Mouse (Mus musculus) embryonic facial prominence, embryonic 11.5 days (tissue): ENCODE measurements around the gene Upk2. TPM values are rescaled to one million over a fixed set of nuclear protein-coding genes. Genes with fewer than 3 reads are reported as not detected.

ENCODE experiments used
- ATAC-seq: fragments of 200-750 bp; cut with Nextera tagmentation; replicated peaks from 2 replicates; pipeline ENCODE4 v1.8.0; 2017; ENCODE audit warnings: low read depth; ENCODE audit not compliant: insufficient number of reproducible peaks, low FRiP score, low TSS enrichment
- DNase-seq: peaks from one replicate; pipeline ENCODE4 v3.0.0-alpha.2; 2015; ENCODE audit warnings: low spot score
- H3K27ac ChIP-seq: fragments of 300-500 bp; sonication (generic); replicated peaks from 2 replicates; pipeline ENCODE4 v1.5.1; 2014; ENCODE audit warnings: mild to moderate bottlenecking, low read depth, low read length, control low read depth
- H3K27me3 ChIP-seq: fragments of 300-500 bp; sonication (generic); 2 replicates; pipeline ENCODE4 v1.6.1; 2014; ENCODE audit warnings: mild to moderate bottlenecking, low read length, moderate library complexity, mixed read lengths; ENCODE audit not compliant: control insufficient read depth, insufficient read depth
- H3K36me3 ChIP-seq: fragments of 300-500 bp; sonication (generic); replicated peaks from 2 replicates; pipeline ENCODE4 v1.6.1; 2014; ENCODE audit warnings: low read depth, mild to moderate bottlenecking, low read length, moderate library complexity, mixed read lengths; ENCODE audit not compliant: control insufficient read depth, insufficient read depth
- H3K4me1 ChIP-seq: fragments of 300-500 bp; sonication (generic); 2 replicates; pipeline ENCODE4 v1.6.1; 2014; ENCODE audit warnings: low read length, mixed read lengths; ENCODE audit not compliant: control insufficient read depth, insufficient read depth
- H3K4me2 ChIP-seq: fragments of 300-500 bp; sonication (generic); 2 replicates; pipeline ENCODE4 v1.6.1; 2014; ENCODE audit warnings: low read depth, mild to moderate bottlenecking, control low read depth, low read length, moderate library complexity
- H3K4me3 ChIP-seq: fragments of 300-500 bp; sonication (generic); 2 replicates; pipeline ENCODE4 v1.5.1; 2014; ENCODE audit warnings: low read depth, low read length, control low read depth
- H3K9ac ChIP-seq: fragments of 300-500 bp; sonication (generic); replicated peaks from 2 replicates; pipeline ENCODE4 v1.6.1; 2014; ENCODE audit warnings: mild to moderate bottlenecking, control low read depth, low read length
- H3K9me3 ChIP-seq: fragments of 300-500 bp; sonication (generic); replicated peaks from 2 replicates; pipeline ENCODE4 v1.6.1; 2016; ENCODE audit warnings: mild to moderate bottlenecking, low read length, inconsistent platforms, mixed read lengths; ENCODE audit not compliant: control insufficient read depth
- WGBS: fragments of 180-500 bp; shearing (Covaris S2); extraction: QIAGEN DNeasy Blood & Tissue Kit; methylation state at CpG from one replicate; pipeline ENCODE4 v1.1.7; 2014; 5-methylcytosine and 5-hydroxymethylcytosine counted together
- polyA plus RNA-seq: library from polyadenylated mRNA; unstranded; fragments of >200 nt; fragmentation: Nextera tagmentation; extraction: Ambion mirVana; gene quantifications from 2 replicates; pipeline ENCODE4 v1.2.1, GENCODE M21; 2014

Upk2 gene
- polyA plus RNA-seq, 1 experiment from 2014 or later = 0.59 TPM

DNA sequence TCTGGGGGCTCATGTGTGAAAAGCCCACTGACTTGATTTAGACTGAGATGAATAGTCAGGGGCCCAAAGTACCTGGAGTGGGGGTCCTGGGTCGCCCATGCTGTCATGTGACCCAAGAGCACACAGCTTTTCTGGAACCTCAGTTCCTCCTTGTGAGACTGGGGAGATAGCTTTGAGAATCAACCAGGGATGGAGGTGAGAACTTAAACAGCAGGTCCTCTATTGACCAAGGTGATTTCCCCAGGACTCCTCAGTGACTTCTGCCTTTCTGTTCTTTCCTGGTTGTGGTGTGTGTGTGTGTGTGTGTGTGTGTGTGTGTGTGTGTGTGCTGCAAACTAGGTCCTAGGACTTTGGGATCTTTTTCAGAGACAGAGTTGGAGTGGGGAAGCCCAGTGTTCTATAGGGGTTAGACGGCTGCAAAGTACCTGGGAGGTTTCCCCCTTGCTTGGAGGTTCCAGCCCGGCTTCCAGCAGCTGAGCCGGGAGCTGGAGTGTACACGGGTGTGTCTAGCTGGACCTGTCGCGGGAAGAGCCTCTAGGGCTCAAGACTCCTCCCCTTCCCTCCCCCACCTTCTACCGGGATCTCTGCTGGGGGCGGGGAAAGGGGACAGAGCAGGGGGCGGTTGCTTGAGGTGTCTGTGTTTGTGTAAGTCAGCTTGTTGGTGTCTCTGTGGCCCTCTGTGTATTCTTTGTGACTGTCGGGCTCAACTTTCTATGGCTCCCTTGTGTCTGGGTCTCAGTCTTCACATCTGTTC is 43.0 kb upstream of the Upk2 start:
- Histone ChIP-seq H3K9me3 (no peaks in the 10 kb centered on the region), H3K27me3 (no peaks in the 10 kb centered on the region), H3K9ac (peak overlapping the region; percentile 72), H3K4me1 (peaks cover 45% of the 10 kb centered on the region), H3K27ac (peak overlapping the region; percentile 92), H3K4me2 (peak overlapping the region; percentile 85), H3K4me3 (peak overlapping the region; percentile 41), H3K36me3 (no peaks in the 10 kb centered on the region)
- ATAC-seq (no peak; the same call in 1 of the 2 replicates), DNase-seq (peak; percentile 81)
- WGBS = 2% methylated on average over 11 of the region's 11 CpGs

GRCm38 (mm10) chr9:44496803-44497461 is 42.2 kb upstream of the Upk2 start:
- DNase-seq = peak; percentile 18
- H3K4me3 ChIP-seq = no peak overlapping the region
- H3K27me3 ChIP-seq = no peaks in the 10 kb centered on the region
- H3K9ac ChIP-seq = 0 out of 2 replicates have a peak overlapping the region, but pooled peaks have one; percentile 9
- H3K9me3 ChIP-seq = no peaks in the 10 kb centered on the region
- H3K4me2 ChIP-seq = peak overlapping the region; percentile 13; the same call in 1 of the 2 replicates
- no peaks in the 10 kb centered on the region for H3K36me3 ChIP-seq
- peaks cover 48% of the 10 kb centered on the region for H3K4me1 ChIP-seq
- no peak for ATAC-seq
- 42% methylated on average over 12 of the region's 12 CpGs for WGBS
- 0 out of 2 replicates have a peak overlapping the region, but pooled peaks have one; percentile 16 for H3K27ac ChIP-seq

GRCm38 (mm10) chr9:44495810-44496344 is 41.1 kb upstream of the Upk2 start:
- 86% methylated on average over 10 of the region's 10 CpGs for WGBS
- H3K9ac ChIP-seq = no peak overlapping the region
- H3K27ac ChIP-seq = 0 out of 2 replicates have a peak overlapping the region, but pooled peaks have one; percentile 32
- no peaks in the 10 kb centered on the region for H3K36me3 ChIP-seq
- no peak overlapping the region for H3K4me3 ChIP-seq
- no peak overlapping the region for H3K4me2 ChIP-seq
- H3K4me1 ChIP-seq = peaks cover 54% of the 10 kb centered on the region
- no peak for ATAC-seq
- no peak for DNase-seq
- H3K9me3 ChIP-seq = no peaks in the 10 kb centered on the region
- H3K27me3 ChIP-seq = no peaks in the 10 kb centered on the region

DNA sequence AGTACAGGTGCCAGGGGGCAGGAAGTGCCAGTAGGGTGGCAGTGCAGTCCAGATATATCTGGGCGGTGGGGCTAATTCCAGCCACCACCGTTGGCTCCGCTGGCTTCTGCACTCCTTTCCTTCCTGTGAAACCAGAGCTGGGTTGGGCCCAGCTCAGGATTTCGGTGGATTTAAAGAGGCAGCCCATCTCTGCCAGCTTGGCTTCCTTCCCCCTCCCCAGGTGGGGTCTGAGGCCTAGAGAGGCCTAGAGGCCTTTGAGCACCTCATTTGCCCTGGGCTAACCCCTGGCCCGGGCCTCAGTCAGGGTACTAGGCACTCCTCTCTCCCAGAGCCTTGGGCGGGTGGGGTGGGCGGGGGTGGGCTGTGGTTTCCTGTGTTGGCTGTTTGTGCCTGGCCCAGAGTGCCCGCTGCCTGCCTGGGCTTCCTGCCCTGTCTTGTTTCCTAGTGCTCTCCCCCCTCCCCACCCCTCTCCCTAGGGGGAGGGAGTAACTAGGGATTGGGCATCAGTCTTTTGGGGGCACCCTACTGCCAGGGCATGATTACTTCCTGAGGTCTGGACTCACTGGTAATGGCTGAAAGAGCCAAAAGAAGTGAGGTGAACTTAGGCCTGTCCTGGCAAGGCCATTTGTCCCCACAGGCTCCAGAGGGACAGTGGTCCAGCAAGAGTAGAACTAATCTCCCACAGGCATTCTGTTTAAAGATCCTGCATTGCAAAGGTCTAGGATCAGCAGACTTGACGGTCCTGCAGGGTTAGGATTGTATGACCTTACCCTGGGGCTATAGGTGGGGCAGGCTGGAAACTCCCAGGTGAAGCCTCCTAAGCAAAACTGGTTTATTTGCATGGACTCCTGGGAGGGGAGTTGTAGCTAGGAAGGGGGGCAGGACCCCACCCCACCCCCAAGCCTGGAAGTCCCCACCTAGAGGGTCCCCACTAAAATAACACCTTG is 40.4 kb upstream of the Upk2 start:
- WGBS = 26% methylated on average over 9 of the region's 9 CpGs
- Histone ChIP-seq H3K27me3 (no peaks in the 10 kb centered on the region), H3K27ac (peak overlapping the region; percentile 32; the same call in 1 of the 2 replicates), H3K9me3 (no peaks in the 10 kb centered on the region), H3K4me3 (no peak overlapping the region), H3K4me2 (peak overlapping the region; percentile 5; the same call in 1 of the 2 replicates), H3K4me1 (peaks cover 57% of the 10 kb centered on the region), H3K9ac (no peak overlapping the region), H3K36me3 (no peaks in the 10 kb centered on the region)
- peak; percentile 35 for DNase-seq
- ATAC-seq = no peak

- Histone ChIP-seq H3K4me1 (peaks cover 62% of the 10 kb centered on the region), H3K4me3 (no peak overlapping the region), H3K27me3 (no peaks in the 10 kb centered on the region), H3K9me3 (no peaks in the 10 kb centered on the region), H3K36me3 (no peaks in the 10 kb centered on the region), H3K9ac (no peak overlapping the region), H3K4me2 (peak overlapping the region; percentile 6; the same call in 1 of the 2 replicates), H3K27ac (no peak overlapping the region)
- ATAC-seq = no peak
- DNase-seq = no peak
- 7% methylated on average over 11 of the region's 11 CpGs for WGBS
These were observed 39.6 kb upstream of the Upk2 start for GRCm38 (mm10) chr9:44494261-44494862.

DNA sequence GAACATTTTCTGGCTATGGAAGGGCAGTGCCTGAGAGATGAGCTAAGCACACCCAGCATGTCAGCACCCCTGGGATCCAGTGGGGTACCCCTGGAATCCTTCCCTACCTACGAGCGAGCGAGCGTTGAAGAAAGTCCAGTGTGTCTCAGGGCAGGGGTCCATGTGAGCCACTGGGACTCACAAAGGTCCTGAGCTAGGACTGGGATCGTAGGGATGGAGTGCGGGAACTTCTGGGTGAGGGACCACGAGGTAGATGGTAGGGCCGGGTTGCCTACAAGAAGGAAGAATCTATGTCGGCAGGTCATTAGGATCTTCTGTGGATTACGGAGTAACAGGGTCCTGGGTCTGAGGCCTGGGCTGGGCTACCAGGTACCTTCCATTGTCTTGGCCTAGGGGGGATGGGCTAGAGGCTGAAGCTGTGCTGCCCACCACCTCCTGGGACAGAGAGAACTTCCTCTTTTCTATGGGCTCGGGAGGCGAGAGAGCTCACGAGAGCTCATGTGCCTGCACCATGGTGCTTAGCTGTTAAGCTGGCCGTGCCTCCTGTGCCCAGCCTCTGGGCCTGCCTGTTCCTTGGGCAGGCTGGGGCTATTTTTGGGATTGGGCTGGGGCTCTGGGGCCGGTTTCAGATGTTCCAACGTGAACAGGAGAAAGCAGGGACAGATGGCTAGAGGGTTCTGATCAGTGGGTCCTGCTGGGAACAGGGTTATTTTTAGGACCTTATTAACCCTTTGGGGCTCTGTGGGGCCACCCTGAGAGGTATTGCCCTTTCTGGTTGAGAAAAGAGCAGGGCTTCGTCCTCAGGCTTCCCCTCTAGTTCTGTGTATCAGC is 38.1 kb upstream of the Upk2 start:
- Histone ChIP-seq H3K36me3 (no peaks in the 10 kb centered on the region), H3K9me3 (no peaks in the 10 kb centered on the region), H3K27ac (no peak overlapping the region), H3K9ac (no peak overlapping the region), H3K4me2 (no peak overlapping the region), H3K27me3 (no peaks in the 10 kb centered on the region), H3K4me1 (peaks cover 66% of the 10 kb centered on the region), H3K4me3 (no peak overlapping the region)
- ATAC-seq (no peak), DNase-seq (no peak)
- WGBS = 63% methylated on average over 17 of the region's 17 CpGs

DNA sequence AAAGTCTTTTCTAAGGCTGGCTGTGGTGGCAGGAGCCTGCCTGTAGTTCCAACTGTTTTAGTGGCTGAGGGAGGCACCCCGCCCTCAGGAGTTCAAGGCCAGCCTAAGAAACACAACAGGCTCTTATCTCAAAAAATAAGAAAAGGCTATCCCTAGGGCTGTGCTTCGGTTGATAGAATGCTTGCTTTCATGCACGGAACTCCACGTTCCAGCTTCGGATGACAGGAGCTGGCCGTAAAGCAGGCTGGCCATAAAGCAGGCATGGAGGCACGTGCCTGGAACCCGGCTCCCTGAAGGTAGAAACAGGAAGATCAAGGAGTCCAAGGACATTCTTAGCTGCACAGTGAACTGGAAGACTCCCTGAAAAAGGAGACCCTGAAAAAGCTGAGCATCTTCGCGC is 36.6 kb upstream of the Upk2 start:
- WGBS = 76% methylated on average over 10 of the region's 10 CpGs
- H3K4me1 ChIP-seq = peaks cover 64% of the 10 kb centered on the region

More for the DNA sequence above, 36.6 kb upstream of the Upk2 start:
- H3K27ac ChIP-seq = no peak overlapping the region
- no peak overlapping the region for H3K4me2 ChIP-seq
- H3K9me3 ChIP-seq = no peaks in the 10 kb centered on the region
- no peak overlapping the region for H3K9ac ChIP-seq
- H3K27me3 ChIP-seq = no peaks in the 10 kb centered on the region
- no peaks in the 10 kb centered on the region for H3K36me3 ChIP-seq
- H3K4me3 ChIP-seq = no peak overlapping the region
- no peak for DNase-seq
- no peak for ATAC-seq
